Mouse (Mus musculus): ENCODE measurements around the gene Mrtfa. TPM values are rescaled to one million over a fixed set of nuclear protein-coding genes. Genes with fewer than 3 reads are reported as not detected.

Gene Mrtfa
- polyA plus RNA-seq, 1 experiment from 2014 or later = 4.5 TPM

DNA sequence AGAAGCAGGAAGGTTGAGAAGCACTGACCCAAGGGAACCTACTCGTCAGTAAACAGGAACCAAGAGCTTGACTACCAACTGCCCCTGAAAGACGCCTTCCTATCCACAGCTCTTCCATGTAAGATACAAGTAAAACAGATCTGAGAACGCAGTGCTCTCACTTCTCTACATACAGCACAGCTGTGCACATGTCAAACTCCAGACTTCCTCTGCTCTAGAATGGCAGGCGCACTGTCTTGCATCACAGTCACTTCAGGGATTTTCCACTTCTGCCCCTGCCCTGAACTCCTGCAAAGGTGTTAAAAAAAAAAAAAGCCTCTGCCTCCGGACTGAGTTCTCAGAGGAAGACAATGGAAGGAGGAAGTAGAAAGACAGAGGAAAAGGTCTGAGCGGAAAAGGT is 78.0 kb downstream of the Mrtfa start:
- peak; percentile 23 for DNase-seq
- Histone ChIP-seq H3K27ac (ENCODE audit: low read depth) (peak overlapping the region; percentile 69), H3K9ac (replicated peaks) (no peak overlapping the region), H3K27me3 (ENCODE audit: insufficient read depth, low read length) (no peaks in the 10 kb centered on the region), H3K4me1 (ENCODE audit: insufficient read depth) (no peaks in the 10 kb centered on the region), H3K9me3 (ENCODE audit: low read length) (no peaks in the 10 kb centered on the region), H3K36me3 (replicated peaks; ENCODE audit: insufficient read depth, low read length) (no peaks in the 10 kb centered on the region; the same call in 1 of the 2 replicates), H3K4me3 (ENCODE audit: low read depth, low read length) (no peak overlapping the region), H3K4me2 (ENCODE audit: low read depth, low read length) (no peak overlapping the region)
- peak; percentile 67 for ATAC-seq
- WGBS (ENCODE audit: insufficient replicate concordance) = 29% methylated on average over 6 of the region's 6 CpGs
- TF ChIP-seq CTCF (IDR thresholded peaks at IDR 0.05; ENCODE audit: low read depth) = no peak
- peak; percentile 25; the same call in 1 of the 2 replicates for TF ChIP-seq EP300 (IDR thresholded peaks at IDR 0.05; ENCODE audit: low read depth)

DNA sequence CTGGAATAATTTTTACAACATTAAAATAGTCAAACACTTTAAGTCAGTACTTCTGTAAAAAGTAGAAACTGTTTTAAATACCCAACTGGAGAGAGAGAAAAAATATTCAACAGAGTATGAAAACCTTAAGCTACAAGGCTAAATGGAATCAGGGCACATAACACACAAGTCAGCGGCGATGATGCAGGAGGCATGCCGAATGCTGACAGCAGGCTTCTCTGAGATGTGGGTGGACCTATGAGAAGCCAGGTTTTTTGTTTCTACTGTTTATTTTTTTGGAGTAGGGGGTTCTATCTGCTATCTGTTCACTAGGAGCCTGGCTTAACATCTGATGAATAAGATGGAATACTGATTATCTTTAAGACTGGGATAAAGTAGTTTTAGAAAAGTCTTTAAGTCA is 80.2 kb downstream of the Mrtfa start:
- H3K9me3 ChIP-seq (ENCODE audit: low read length) = no peaks in the 10 kb centered on the region
- WGBS (ENCODE audit: insufficient replicate concordance) = 83% methylated on average over 3 of the region's 3 CpGs
- no peak for ATAC-seq

DNA sequence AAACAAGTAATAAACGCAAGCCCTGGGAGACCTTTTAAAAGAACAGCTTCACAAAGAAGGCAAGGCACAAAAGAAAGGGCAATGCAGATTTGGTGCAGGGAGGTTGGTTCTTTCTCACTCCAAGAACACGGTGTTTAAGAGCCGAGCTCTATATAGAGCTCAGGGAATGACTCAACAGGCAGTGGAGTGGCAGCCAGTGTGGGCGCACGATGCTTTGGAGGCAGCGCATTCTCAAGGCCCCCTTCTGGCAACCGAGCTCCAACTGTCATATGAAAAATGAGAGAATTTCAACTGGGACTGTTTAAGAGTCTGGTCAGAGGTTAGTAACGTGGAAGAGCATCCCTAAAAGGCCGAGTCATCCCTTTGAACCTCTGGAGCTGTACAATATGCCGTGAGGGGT is 84.6 kb downstream of the Mrtfa start:
- no peaks in the 10 kb centered on the region for H3K9me3 ChIP-seq (ENCODE audit: low read length)
- no peak for DNase-seq
- 46% methylated on average over 10 of the region's 10 CpGs for WGBS (ENCODE audit: insufficient replicate concordance)

More for the DNA sequence above, 80.2 kb downstream of the Mrtfa start:
- Histone ChIP-seq H3K9ac (replicated peaks) (no peak overlapping the region), H3K36me3 (replicated peaks; ENCODE audit: insufficient read depth, low read length) (no peaks in the 10 kb centered on the region; the same call in 1 of the 2 replicates), H3K27ac (ENCODE audit: low read depth) (no peak overlapping the region), H3K4me3 (ENCODE audit: low read depth, low read length) (no peak overlapping the region), H3K4me2 (ENCODE audit: low read depth, low read length) (no peak overlapping the region), H3K27me3 (ENCODE audit: insufficient read depth, low read length) (no peaks in the 10 kb centered on the region), H3K4me1 (ENCODE audit: insufficient read depth) (peaks cover 1% of the 10 kb centered on the region; the same call in 1 of the 2 replicates)
- TF ChIP-seq EP300 (IDR thresholded peaks at IDR 0.05; ENCODE audit: low read depth) (no peak), CTCF (IDR thresholded peaks at IDR 0.05; ENCODE audit: low read depth) (no peak)
- DNase-seq = no peak

DNA sequence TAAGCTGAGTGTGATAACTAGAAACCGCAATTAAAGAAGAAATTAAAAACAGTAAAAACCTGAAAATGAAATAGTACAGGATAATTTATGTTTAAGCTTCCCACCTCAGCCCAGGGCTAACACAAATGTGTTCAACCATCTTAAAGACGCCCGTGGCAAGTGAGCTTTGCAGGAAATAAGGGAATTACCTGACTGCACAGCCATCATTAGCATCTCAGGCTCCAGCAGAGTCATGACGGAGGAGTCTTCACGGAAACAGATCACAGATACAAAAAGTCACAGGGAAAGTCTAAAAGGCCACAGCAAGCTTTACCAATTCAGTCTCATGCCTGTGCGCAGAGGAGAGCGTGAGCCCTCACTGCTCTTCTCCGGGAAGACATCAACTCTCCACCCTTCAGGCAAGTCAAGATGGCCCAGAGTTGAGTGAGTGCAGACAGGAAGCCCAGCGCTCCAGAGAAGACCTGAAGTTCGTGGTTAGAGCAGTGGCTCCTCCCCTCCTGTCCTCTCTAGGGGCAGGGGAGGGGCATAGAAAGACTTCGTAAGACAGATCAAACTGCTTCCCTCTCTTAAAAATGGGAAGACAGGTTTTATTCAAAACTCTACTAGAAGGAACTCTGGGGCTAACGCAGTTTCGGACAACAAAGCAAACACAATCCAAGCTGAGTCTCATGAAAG is 85.8 kb downstream of the Mrtfa start:
- Histone ChIP-seq H3K4me1 (ENCODE audit: insufficient read depth) (peaks cover 8% of the 10 kb centered on the region), H3K9me3 (ENCODE audit: low read length) (no peaks in the 10 kb centered on the region), H3K9ac (replicated peaks) (no peak overlapping the region), H3K27me3 (ENCODE audit: insufficient read depth, low read length) (no peaks in the 10 kb centered on the region), H3K27ac (ENCODE audit: low read depth) (peak overlapping the region; percentile 34; the same call in 1 of the 2 replicates), H3K4me3 (ENCODE audit: low read depth, low read length) (peak overlapping the region; percentile 36), H3K4me2 (ENCODE audit: low read depth, low read length) (peak overlapping the region; percentile 62), H3K36me3 (replicated peaks; ENCODE audit: insufficient read depth, low read length) (no peaks in the 10 kb centered on the region)
- 28% methylated on average over 13 of the region's 13 CpGs for WGBS (ENCODE audit: insufficient replicate concordance)
- ATAC-seq = peak; percentile 70
- DNase-seq = peak; percentile 50
- TF ChIP-seq EP300 (IDR thresholded peaks at IDR 0.05; ENCODE audit: low read depth) (no peak), CTCF (IDR thresholded peaks at IDR 0.05; ENCODE audit: low read depth) (no peak)

More for the DNA sequence above, 84.6 kb downstream of the Mrtfa start:
- Histone ChIP-seq H3K9ac (replicated peaks) (no peak overlapping the region), H3K4me2 (ENCODE audit: low read depth, low read length) (no peak overlapping the region), H3K4me3 (ENCODE audit: low read depth, low read length) (no peak overlapping the region), H3K27ac (ENCODE audit: low read depth) (no peak overlapping the region), H3K27me3 (ENCODE audit: insufficient read depth, low read length) (no peaks in the 10 kb centered on the region), H3K4me1 (ENCODE audit: insufficient read depth) (peaks cover 8% of the 10 kb centered on the region), H3K36me3 (replicated peaks; ENCODE audit: insufficient read depth, low read length) (no peaks in the 10 kb centered on the region)
- peak; percentile 27; the same call in 1 of the 2 replicates for ATAC-seq
- no peak for TF ChIP-seq CTCF (IDR thresholded peaks at IDR 0.05; ENCODE audit: low read depth)
- no peak for TF ChIP-seq EP300 (IDR thresholded peaks at IDR 0.05; ENCODE audit: low read depth)

DNA sequence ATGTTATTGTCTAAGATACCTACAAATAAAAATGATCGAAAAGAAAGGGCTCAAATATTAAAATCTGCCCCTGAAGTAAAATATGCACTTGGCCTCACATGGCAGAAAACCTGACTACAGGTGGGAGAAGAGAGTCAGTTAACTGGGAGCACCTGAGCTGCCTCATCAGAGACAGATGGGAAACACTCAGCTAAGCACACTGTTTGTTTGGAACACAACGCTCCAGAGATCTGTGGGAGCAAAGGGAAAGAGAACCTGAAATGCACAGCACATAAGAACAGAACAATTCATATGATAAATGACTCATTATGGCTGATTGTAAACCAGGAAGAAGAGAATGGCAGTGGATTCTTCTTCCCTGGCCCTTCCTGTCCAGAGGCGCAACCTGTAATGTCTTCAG is 87.1 kb downstream of the Mrtfa start:
- Histone ChIP-seq H3K4me2 (ENCODE audit: low read depth, low read length) (peak overlapping the region; percentile 7; the same call in 1 of the 2 replicates), H3K36me3 (replicated peaks; ENCODE audit: insufficient read depth, low read length) (no peaks in the 10 kb centered on the region), H3K27ac (ENCODE audit: low read depth) (no peak overlapping the region), H3K9ac (replicated peaks) (no peak overlapping the region; the same call in 1 of the 2 replicates), H3K9me3 (ENCODE audit: low read length) (no peaks in the 10 kb centered on the region), H3K4me1 (ENCODE audit: insufficient read depth) (peaks cover 8% of the 10 kb centered on the region), H3K4me3 (ENCODE audit: low read depth, low read length) (no peak overlapping the region), H3K27me3 (ENCODE audit: insufficient read depth, low read length) (no peaks in the 10 kb centered on the region)
- WGBS (ENCODE audit: insufficient replicate concordance) = 80% methylated on average over 3 of the region's 3 CpGs
- ATAC-seq (no peak), DNase-seq (no peak)
- no peak for TF ChIP-seq CTCF (IDR thresholded peaks at IDR 0.05; ENCODE audit: low read depth)
- no peak for TF ChIP-seq EP300 (IDR thresholded peaks at IDR 0.05; ENCODE audit: low read depth)

DNA sequence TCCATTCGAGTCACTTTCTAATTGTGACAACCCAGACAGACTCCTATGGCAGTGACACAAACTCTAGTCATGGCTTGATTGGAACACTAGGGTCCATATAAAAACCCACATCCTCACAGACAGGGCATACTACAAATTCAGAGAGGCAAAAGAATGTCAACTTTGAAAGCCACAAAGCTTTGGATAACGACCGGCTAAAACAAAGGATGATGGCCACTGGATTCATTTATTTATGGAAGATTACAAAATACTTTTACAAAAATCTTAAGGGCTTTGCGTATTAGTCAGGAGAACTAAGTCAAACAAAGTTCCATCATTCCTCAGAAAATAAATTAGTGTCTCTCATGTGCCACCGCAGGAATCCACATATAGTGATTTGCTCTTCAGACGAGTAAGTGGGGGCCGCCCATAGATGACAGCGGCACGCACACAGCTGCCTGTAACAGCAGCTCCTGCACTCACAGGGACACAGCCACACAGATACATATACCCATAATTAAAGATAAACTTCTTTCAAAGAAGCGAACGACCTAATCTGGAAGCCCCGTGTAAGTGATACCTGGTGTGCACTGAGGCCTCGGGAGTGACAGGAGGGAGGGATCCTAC is 88.2 kb downstream of the Mrtfa start:
- ATAC-seq = no peak
- no peaks in the 10 kb centered on the region for H3K36me3 ChIP-seq (replicated peaks; ENCODE audit: insufficient read depth, low read length)
- no peaks in the 10 kb centered on the region for H3K9me3 ChIP-seq (ENCODE audit: low read length)
- H3K27me3 ChIP-seq (ENCODE audit: insufficient read depth, low read length) = no peaks in the 10 kb centered on the region
- no peak overlapping the region for H3K9ac ChIP-seq (replicated peaks)
- no peak overlapping the region for H3K4me3 ChIP-seq (ENCODE audit: low read depth, low read length)
- H3K27ac ChIP-seq (ENCODE audit: low read depth) = no peak overlapping the region
- no peak overlapping the region for H3K4me2 ChIP-seq (ENCODE audit: low read depth, low read length)
- WGBS (ENCODE audit: insufficient replicate concordance) = 81% methylated on average over 13 of the region's 13 CpGs
- H3K4me1 ChIP-seq (ENCODE audit: insufficient read depth) = peaks cover 8% of the 10 kb centered on the region
- TF ChIP-seq CTCF (IDR thresholded peaks at IDR 0.05; ENCODE audit: low read depth) (no peak), EP300 (IDR thresholded peaks at IDR 0.05; ENCODE audit: low read depth) (no peak)
- DNase-seq = no peak
